Mouse (Mus musculus): ENCODE data around the gene B3gnt9. TPM values are rescaled to one million over a fixed set of nuclear protein-coding genes. Genes with fewer than 3 reads are reported as not detected.

B3gnt9 gene
- total and polyA plus RNA-seq, 3 experiments, result 2.7 to 4.7 TPM; not detected in 1

DNA sequence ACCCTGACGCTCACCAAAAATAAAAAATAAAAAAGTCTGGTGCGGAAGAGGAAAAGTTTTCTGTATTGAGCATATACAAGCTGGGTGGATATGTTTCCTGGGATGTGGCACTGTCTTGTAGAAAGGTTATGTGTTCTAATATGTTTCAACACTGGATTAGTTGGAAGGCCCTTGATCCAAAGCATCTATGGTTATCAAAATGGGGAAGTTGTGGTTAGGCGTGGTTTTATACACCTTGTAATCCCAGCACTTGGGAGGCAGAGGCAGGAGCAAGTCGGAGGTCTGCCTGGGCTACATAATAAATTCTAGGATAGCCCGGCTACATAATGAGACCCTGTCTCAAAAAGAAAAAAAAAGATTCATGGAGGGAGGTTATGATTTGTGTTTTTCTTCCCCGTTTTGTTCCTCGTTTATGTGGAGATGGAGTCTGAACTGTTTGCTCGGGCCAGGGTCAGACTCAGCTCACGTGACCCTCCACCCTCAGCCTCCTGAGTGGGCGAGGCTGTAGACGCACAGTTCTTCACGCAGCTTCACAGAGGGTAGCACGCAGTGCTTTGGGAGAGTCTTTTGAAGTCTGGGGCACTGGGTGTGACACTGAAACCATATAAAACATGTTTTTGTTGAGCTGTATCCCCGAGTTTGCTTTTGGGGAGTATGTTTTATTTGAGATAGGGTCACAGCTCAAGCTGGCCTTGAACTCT is 17.4 kb downstream of the B3gnt9 start:
- DNase-seq (ENCODE audit: low read depth, low spot score), result peak; percentile 74
- Histone ChIP-seq H3K4me1 (ENCODE audit: control insufficient read depth in 1 of 2, insufficient read depth in 2 of 2, low read length in 2 of 2) (peaks cover under 1 to 3% of the 10 kb centered on the region in 2 experiments), H3K9me3 (replicated peaks; ENCODE audit: insufficient read depth, low read length) (no peaks in the 10 kb centered on the region), H3K27ac (ENCODE audit: control insufficient read depth, low read depth, low read length) (no peak overlapping the region), H3K36me3 (ENCODE audit: control insufficient read depth in 1 of 2, insufficient read depth in 2 of 2, low read length in 2 of 2) (peaks cover 8 to 13% of the 10 kb centered on the region in 2 experiments), H3K4me3 (ENCODE audit: control insufficient read depth in 1 of 2, insufficient read depth in 1 of 2, low read depth in 2 of 2, low read length in 2 of 2) (no peak overlapping the region), H3K79me2 (ENCODE audit: control insufficient read depth, insufficient read depth, low read length, poor library complexity) (no peaks in the 10 kb centered on the region), H3K27me3 (ENCODE audit: control insufficient read depth in 1 of 2, insufficient read depth in 2 of 2, low read length in 2 of 2) (no peaks in the 10 kb centered on the region), H3K9ac (ENCODE audit: control insufficient read depth, low read depth, low read length, poor library complexity, severe bottlenecking) (no peak overlapping the region)
- no peak for TF ChIP-seq MYC (IDR thresholded peaks at IDR 0.05; ENCODE audit: low read depth, low read length)
- TF ChIP-seq RCOR1 (IDR thresholded peaks at IDR 0.05; ENCODE audit: low read depth, low read length), result peak; percentile 53
- TF ChIP-seq EP300 (IDR thresholded peaks at IDR 0.05; ENCODE audit: low read depth in 1 of 2, low read length in 2 of 2), result peak in 1 of 2 experiments; percentile 53; a peak in 1 of 4 replicates
- no peak for TF ChIP-seq MEF2A (IDR thresholded peaks at IDR 0.05; ENCODE audit: extremely low read depth, insufficient replicate concordance, low read depth, low read length, poor library complexity, severe bottlenecking)

DNA sequence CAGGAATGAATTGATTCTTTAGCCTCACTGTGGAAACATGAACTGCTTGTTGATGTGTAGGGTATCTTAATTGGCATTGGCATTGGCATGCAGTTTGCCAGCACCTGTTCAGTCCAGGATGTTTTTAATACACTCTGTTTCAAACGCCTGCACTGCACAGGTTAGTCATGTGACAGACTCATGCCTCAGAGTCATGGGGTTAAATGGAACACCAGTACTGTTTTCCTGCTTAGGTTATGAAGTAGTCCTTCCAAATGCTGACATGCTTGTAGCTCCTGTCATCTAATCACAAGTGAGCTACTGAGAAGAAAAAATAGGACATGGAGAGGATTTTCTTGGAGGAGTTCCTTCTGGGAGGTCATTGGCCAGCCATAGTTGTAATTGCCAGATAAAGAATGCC is 19.7 kb downstream of the B3gnt9 start:
- Histone ChIP-seq H3K27me3 (ENCODE audit: control insufficient read depth in 1 of 2, insufficient read depth in 2 of 2, low read length in 2 of 2) (no peaks in the 10 kb centered on the region), H3K4me1 (ENCODE audit: control insufficient read depth in 1 of 2, insufficient read depth in 2 of 2, low read length in 2 of 2) (peaks cover 5 to 8% of the 10 kb centered on the region in 2 experiments), H3K79me2 (ENCODE audit: control insufficient read depth, insufficient read depth, low read length, poor library complexity) (no peaks in the 10 kb centered on the region), H3K9me3 (replicated peaks; ENCODE audit: insufficient read depth, low read length) (no peaks in the 10 kb centered on the region), H3K4me3 (ENCODE audit: control insufficient read depth in 1 of 2, insufficient read depth in 1 of 2, low read depth in 2 of 2, low read length in 2 of 2) (no peak overlapping the region), H3K36me3 (ENCODE audit: control insufficient read depth in 1 of 2, insufficient read depth in 2 of 2, low read length in 2 of 2) (peaks cover 6 to 25% of the 10 kb centered on the region in 2 experiments), H3K9ac (ENCODE audit: control insufficient read depth, low read depth, low read length, poor library complexity, severe bottlenecking) (no peak overlapping the region), H3K27ac (ENCODE audit: control insufficient read depth, low read depth, low read length) (no peak overlapping the region)
- DNase-seq (ENCODE audit: low read depth, low spot score), result no peak
- no peak for TF ChIP-seq MYB (IDR thresholded peaks at IDR 0.05; ENCODE audit: low read depth, low read length)
- no peak for TF ChIP-seq USF2 (IDR thresholded peaks at IDR 0.05; ENCODE audit: borderline replicate concordance in 1 of 2, insufficient read depth in 1 of 2, low read depth in 1 of 2, low read length in 2 of 2)
- TF ChIP-seq UBTF (IDR thresholded peaks at IDR 0.05; ENCODE audit: borderline replicate concordance, insufficient read depth, low read depth, low read length), result no peak
- no peak for TF ChIP-seq BHLHE40 (IDR thresholded peaks at IDR 0.05; ENCODE audit: borderline replicate concordance, low read depth, low read length)
- TF ChIP-seq ETS1 (IDR thresholded peaks at IDR 0.05; ENCODE audit: low read depth, low read length), result no peak
- no peak for TF ChIP-seq USF1 (IDR thresholded peaks at IDR 0.05; ENCODE audit: low read depth, low read length)
- TF ChIP-seq MAX (IDR thresholded peaks at IDR 0.05; ENCODE audit: low read length), result no peak
- no peak for TF ChIP-seq GATA1 (IDR thresholded peaks at IDR 0.05; ENCODE audit: low read depth, low read length)
- TF ChIP-seq NELFE (IDR thresholded peaks at IDR 0.05; ENCODE audit: low read depth, low read length), result no peak
- TF ChIP-seq KAT2A (conservative IDR thresholded peaks at IDR 0.05; ENCODE audit: low read depth, low read length), result no peak
- TF ChIP-seq SIN3A (IDR thresholded peaks at IDR 0.05; ENCODE audit: low read length), result no peak
- no peak for TF ChIP-seq RCOR1 (IDR thresholded peaks at IDR 0.05; ENCODE audit: low read depth, low read length)
- no peak for TF ChIP-seq NRF1 (IDR thresholded peaks at IDR 0.05; ENCODE audit: insufficient read depth, low read depth, low read length, poor library complexity, severe bottlenecking)

Measured in MEL (cell line).